Mouse (Mus musculus): Measurements from ENCODE around the gene Sapcd1.

Gene Sapcd1

DNA sequence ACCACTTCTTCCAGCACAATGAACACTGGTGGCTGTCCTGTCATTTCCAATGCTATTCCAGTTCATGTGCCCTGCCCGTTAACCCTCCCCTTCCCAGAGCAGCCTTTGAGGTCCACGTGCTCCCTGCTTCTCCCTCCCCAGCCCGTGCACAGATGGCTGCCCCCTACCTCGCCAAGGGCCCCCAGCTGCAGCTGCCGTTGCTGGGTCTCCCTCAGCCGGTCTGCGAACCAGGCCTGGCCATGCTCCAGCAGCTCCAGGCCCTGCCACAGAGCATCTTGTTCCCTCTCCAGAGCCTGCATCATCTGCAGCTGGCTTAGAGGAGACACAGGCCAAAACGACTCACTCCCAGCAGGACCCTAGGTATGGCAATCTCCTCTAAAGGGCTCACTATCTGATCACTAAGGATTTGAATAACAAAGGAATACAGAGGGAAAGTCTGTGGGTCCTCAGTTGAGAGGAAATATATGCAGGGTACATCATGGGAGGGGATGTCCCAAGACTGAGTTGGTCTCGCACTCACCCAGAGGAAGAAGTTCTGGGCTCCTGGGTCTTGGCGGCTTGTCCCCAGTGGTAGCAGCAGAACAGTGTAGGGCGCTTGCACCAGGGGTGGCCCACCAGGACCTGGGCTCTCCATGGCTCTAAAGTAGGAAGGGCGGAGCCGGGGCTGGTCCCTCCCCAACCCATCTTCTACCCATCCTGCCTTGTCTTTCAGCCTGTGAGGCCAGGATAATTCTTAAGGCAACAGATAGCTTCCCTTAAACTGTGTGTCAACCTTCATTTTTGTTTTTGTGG lies at the start of gene Sapcd1:
Gene Sapcd1, minus strand, starts transcription at position 740 of the 792 bp plus-strand sequence.
- DNase-seq (ENCODE audit: low read depth, low spot score): no peak

DNA sequence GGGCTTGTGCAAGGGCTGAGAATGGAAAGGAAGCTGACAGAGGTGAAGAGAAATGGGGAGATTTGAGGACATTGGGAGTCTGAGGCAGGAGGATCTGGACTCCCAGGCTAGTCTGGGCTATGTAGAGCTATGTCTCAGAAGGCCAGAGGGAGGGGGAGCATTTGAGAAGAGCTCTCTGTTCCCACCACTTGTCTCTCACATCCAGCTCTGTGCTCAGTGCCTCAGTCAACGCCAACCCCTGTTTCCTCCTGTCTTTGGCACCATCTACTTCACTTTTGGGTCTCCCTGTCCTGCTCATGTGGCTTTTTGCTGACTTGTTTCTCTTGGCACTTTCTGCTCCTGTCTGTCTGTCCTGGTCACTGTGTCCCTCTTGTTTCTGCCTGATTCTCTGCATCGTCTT lies 49.5 kb upstream of the Sapcd1 start:
- DNase-seq (ENCODE audit: low read depth, low spot score): no peak

- no peak for DNase-seq (ENCODE audit: low read depth, low spot score)
Observed at GRCm38 (mm10) chr17:35076507-35077176, 48.8 kb upstream of the Sapcd1 start, which contains the start of gene Ly6g6e. Gene Ly6g6e (plus strand): TSS chr17:35076902.

- DNase-seq (ENCODE audit: low read depth, low spot score): no peak
Observed at GRCm38 (mm10) chr17:35074097-35074496, 46.3 kb upstream of the Sapcd1 start.

- DNase-seq (ENCODE audit: low read depth, low spot score): no peak
Observed at GRCm38 (mm10) chr17:35071454-35071853, 43.6 kb upstream of the Sapcd1 start.

- no peak for DNase-seq (ENCODE audit: low read depth, low spot score)
Observed at GRCm38 (mm10) chr17:35070556-35071229, 42.9 kb upstream of the Sapcd1 start.

DNA sequence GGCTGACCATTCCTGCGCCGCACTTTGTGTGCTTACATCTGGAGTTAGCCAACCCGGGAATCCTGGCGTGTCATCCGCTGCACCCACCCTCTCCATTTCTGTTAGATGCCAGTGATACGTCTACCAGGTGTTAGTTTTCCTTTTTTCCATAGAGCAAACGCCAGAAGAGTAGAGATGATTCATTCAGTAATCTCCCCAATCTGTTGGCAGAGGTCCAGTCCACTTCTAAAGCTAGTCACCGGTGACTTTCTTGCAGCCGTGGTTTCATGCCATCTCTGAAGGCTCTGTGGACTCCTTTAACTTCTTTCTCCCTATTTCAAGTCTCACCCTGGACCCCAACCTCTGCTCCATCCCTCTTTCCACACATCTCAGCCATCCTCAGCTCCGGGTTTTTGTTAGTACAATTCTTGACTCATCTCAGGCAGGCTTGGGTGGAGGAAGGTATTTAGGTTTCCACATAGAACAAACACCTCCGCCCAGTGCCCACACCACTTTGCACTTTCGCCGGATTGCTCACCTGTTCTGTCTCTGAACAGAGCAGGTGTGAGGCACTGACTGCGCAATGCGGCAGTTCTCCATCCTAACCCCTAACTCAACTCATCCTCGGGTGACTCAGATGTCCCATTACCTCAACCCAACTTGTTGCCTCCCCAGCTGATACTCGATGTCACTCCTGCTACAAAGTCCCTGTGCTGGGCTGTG lies 40.5 kb upstream of the Sapcd1 start:
- DNase-seq (ENCODE audit: low read depth, low spot score): no peak

DNA sequence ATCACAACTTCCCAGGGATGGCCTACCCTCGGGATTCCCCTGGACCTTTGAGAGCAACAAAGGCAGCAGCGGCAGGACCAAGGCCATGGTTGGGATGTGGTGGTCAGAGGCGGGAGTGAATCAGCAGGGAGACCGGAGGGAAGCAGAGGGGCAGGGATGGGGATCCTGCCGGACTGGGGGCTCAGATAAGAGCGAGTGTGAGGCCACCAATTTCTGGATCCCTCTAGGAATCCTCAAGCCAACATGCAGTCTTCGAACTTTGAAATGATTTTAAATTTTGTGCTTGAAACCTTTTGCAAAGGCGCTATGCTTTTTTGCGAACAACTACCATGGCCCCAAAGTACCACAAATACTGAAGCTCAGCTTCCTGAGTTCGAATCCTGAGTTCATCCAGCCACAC lies 38.3 kb upstream of the Sapcd1 start, which contains the start of gene Mpig6b:
Gene Mpig6b, minus strand, starts transcription at position 101 of the 400 bp plus-strand sequence.
- DNase-seq (ENCODE audit: low read depth, low spot score): no peak

GRCm38 (mm10) chr17:35064951-35065947 lies 37.4 kb upstream of the Sapcd1 start, which contains the start of gene Ly6g6c:
Gene Ly6g6c (plus strand): TSS chr17:35065388.
- DNase-seq (ENCODE audit: low read depth, low spot score): no peak

- DNase-seq (ENCODE audit: low read depth, low spot score): no peak
Observed at GRCm38 (mm10) chr17:35064378-35064877, 36.6 kb upstream of the Sapcd1 start.

DNA sequence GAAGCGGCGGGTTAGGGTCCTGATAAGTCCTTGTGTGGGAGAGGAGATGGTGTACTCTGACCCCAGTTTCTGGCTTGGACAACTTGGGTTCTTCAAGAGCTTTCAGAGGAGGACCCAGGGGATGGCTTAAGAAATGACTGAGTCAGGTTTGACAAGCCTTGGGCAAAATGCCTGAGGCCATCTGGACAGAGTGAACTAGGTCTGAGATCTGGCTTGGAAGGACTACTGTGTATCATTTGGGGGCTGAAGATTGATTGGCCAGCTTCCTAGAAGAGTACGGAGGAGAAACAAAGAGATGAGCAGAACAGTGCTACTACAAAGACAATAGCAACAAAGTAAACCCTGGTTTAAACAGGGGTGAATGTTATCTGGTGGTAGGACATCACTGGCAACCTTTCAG lies 35.6 kb upstream of the Sapcd1 start:
- DNase-seq (ENCODE audit: low read depth, low spot score): no peak

GRCm38 (mm10) chr17:35061299-35061698 lies 33.5 kb upstream of the Sapcd1 start:
- no peak for DNase-seq (ENCODE audit: low read depth, low spot score)

- no peak for DNase-seq (ENCODE audit: low read depth, low spot score)
Observed at GRCm38 (mm10) chr17:35060737-35061297, 33.0 kb upstream of the Sapcd1 start.

DNA sequence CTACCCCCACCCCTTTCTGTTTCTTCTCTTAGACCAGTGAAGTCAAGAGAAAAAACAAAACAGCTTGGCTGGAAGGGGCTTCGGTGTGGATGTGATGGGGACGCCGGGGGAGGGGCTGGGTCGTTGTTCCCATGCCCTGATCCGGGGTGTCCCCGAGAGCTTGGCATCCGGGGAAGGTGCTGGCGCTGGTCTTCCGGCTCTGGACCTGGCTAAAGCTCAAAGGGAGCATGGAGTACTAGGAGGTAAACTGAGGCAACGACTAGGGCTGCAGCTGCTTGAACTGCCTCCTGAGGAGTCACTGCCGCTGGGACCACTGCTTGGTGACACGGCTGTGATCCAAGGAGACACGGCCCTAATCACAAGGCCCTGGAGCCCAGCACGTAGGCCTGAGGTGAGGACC lies 32.3 kb upstream of the Sapcd1 start:
- DNase-seq (ENCODE audit: low read depth, low spot score): no peak

- DNase-seq (ENCODE audit: low read depth, low spot score): peak; percentile 72
Observed at GRCm38 (mm10) chr17:35058911-35059892, 31.4 kb upstream of the Sapcd1 start, which contains the start of gene Ddah2. Gene Ddah2 (plus strand): TSS chr17:35059035.

- no peak for DNase-seq (ENCODE audit: low read depth, low spot score)
Observed at GRCm38 (mm10) chr17:35058316-35058715, 30.5 kb upstream of the Sapcd1 start.

- no peak for DNase-seq (ENCODE audit: low read depth, low spot score)
Observed at GRCm38 (mm10) chr17:35057090-35057489, 29.3 kb upstream of the Sapcd1 start.

- DNase-seq (ENCODE audit: low read depth, low spot score): no peak
Observed at GRCm38 (mm10) chr17:35055691-35056495, 28.1 kb upstream of the Sapcd1 start.

Measured in brain, embryonic 18.5 days (tissue).